Mouse (Mus musculus) stomach, embryonic 16.5 days (tissue): ENCODE measurements around the gene Gpc1. TPM values are rescaled to one million over a fixed set of nuclear protein-coding genes. Genes with fewer than 3 reads are reported as not detected.

Source experiments
- ATAC-seq: fragments of 200-750 bp; cut with Nextera tagmentation; 2 replicates; pipeline ENCODE4 v1.8.0; 2017; ENCODE audit warnings: moderate number of reproducible peaks, moderate TSS enrichment; ENCODE audit not compliant: insufficient read depth, low FRiP score
- H3K27ac ChIP-seq: fragments of 300-500 bp; sonication (generic); 2 replicates; pipeline ENCODE4 v1.5.1; 2014; ENCODE audit warnings: low read length
- H3K27me3 ChIP-seq: fragments of 300-500 bp; sonication (generic); 2 replicates; pipeline ENCODE4 v1.6.1; 2014; ENCODE audit warnings: low read length, control low read depth, mixed read lengths; ENCODE audit not compliant: control insufficient read depth, insufficient read depth
- H3K36me3 ChIP-seq: fragments of 300-500 bp; sonication (generic); 2 replicates; pipeline ENCODE4 v1.6.1; 2014; ENCODE audit warnings: low read length; ENCODE audit not compliant: control insufficient read depth, insufficient read depth
- H3K4me1 ChIP-seq: fragments of 300-500 bp; sonication (generic); 2 replicates; pipeline ENCODE4 v1.6.1; 2014; ENCODE audit warnings: low read length, control low read depth, mixed read lengths; ENCODE audit not compliant: control insufficient read depth, insufficient read depth
- H3K4me2 ChIP-seq: fragments of 300-500 bp; sonication (generic); 2 replicates; pipeline ENCODE4 v1.6.1; 2014; ENCODE audit warnings: low read depth, low read length, mixed read lengths
- H3K4me3 ChIP-seq: fragments of 300-500 bp; sonication (generic); replicated peaks from 2 replicates; pipeline ENCODE4 v1.5.1; 2014; ENCODE audit warnings: mild to moderate bottlenecking, low read length
- H3K9ac ChIP-seq: fragments of 300-500 bp; sonication (generic); 2 replicates; pipeline ENCODE4 v1.6.1; 2014; ENCODE audit warnings: low read length
- H3K9me3 ChIP-seq: fragments of 300-500 bp; sonication (generic); replicated peaks from 2 replicates; pipeline ENCODE4 v1.6.1; 2016; ENCODE audit warnings: low read length, control low read depth; ENCODE audit not compliant: control insufficient read depth
- WGBS: fragments of 180-500 bp; shearing (Covaris S2); extraction: QIAGEN DNeasy Blood & Tissue Kit; methylation state at CpG from one replicate; pipeline ENCODE4 v1.1.7; 2014; 5-methylcytosine and 5-hydroxymethylcytosine counted together
- polyA plus RNA-seq: library from polyadenylated mRNA; unstranded; fragments of >200 nt; fragmentation: Nextera tagmentation; extraction: Ambion mirVana; gene quantifications from 2 replicates; pipeline ENCODE4 v1.2.1, GENCODE M21; 2015

Gpc1 gene
- polyA plus RNA-seq, 1 experiment from 2014 or later = 39.3 TPM

- Histone ChIP-seq H3K9ac (no peak overlapping the region), H3K27me3 (no peaks in the 10 kb centered on the region), H3K4me2 (no peak overlapping the region), H3K4me1 (no peaks in the 10 kb centered on the region), H3K36me3 (no peaks in the 10 kb centered on the region), H3K4me3 (no peak overlapping the region), H3K27ac (no peak overlapping the region), H3K9me3 (no peaks in the 10 kb centered on the region)
- WGBS = 75% methylated on average over 5 of the region's 5 CpGs
- no peak for ATAC-seq
Measured at GRCm38 (mm10) chr1:92799653-92800052, 31.8 kb upstream of the Gpc1 start.

GRCm38 (mm10) chr1:92802362-92802761 lies 29.1 kb upstream of the Gpc1 start:
- Histone ChIP-seq H3K36me3 (no peaks in the 10 kb centered on the region), H3K27me3 (no peaks in the 10 kb centered on the region), H3K4me3 (no peak overlapping the region), H3K27ac (no peak overlapping the region), H3K4me2 (no peak overlapping the region), H3K9me3 (no peaks in the 10 kb centered on the region), H3K4me1 (no peaks in the 10 kb centered on the region), H3K9ac (no peak overlapping the region)
- ATAC-seq = no peak
- WGBS = 93% methylated on average over 1 of the region's 1 CpGs

DNA sequence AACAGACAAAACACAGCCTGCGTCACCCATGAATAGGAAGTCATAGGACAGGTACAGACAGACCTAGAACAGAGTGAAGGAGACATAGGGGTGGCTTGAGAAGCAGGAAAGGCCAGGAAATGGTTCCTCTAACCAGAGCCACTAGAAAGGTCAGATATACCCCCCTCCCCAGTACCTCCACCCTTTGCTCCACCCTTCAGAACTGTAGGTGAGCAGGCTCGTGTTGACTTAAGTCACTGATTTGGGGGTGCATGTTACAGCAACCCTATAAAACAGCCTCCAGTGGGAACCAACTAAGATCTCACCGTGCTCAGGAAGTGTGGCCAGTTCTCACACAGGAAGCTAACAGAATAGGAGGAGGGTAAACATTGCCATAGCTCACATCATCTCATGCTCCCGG lies 28.1 kb upstream of the Gpc1 start:
- no peaks in the 10 kb centered on the region for H3K36me3 ChIP-seq
- H3K27ac ChIP-seq = no peak overlapping the region
- H3K9me3 ChIP-seq = no peaks in the 10 kb centered on the region
- H3K27me3 ChIP-seq = no peaks in the 10 kb centered on the region
- H3K4me2 ChIP-seq = no peak overlapping the region
- H3K4me3 ChIP-seq = no peak overlapping the region
- no peak overlapping the region for H3K9ac ChIP-seq
- no peak for ATAC-seq
- 70% methylated on average over 4 of the region's 4 CpGs for WGBS
- H3K4me1 ChIP-seq = no peaks in the 10 kb centered on the region

DNA sequence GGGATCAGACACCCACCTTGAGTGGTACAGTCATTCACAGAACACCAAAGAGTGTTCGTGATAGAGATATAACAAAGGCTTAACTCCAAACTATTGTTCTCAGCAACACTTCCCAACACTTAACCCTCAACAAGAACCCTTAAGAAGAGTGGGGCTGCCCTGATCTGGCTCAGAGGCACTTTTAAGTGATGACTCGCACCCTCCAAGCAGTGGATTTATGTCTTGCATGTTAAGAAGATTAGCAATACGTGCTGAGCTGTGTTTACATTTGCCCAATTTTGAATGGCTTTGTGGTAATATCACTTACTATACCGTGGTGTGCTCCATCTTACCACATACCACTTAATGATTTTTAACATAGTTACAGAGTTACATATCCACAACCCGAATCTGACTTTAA lies 26.3 kb upstream of the Gpc1 start:
- H3K4me3 ChIP-seq = no peak overlapping the region
- no peaks in the 10 kb centered on the region for H3K27me3 ChIP-seq
- H3K27ac ChIP-seq = no peak overlapping the region
- no peaks in the 10 kb centered on the region for H3K9me3 ChIP-seq
- no peak for ATAC-seq
- no peak overlapping the region for H3K4me2 ChIP-seq
- no peaks in the 10 kb centered on the region for H3K4me1 ChIP-seq
- H3K36me3 ChIP-seq = no peaks in the 10 kb centered on the region
- H3K9ac ChIP-seq = no peak overlapping the region
- WGBS = 60% methylated on average over 5 of the region's 5 CpGs

DNA sequence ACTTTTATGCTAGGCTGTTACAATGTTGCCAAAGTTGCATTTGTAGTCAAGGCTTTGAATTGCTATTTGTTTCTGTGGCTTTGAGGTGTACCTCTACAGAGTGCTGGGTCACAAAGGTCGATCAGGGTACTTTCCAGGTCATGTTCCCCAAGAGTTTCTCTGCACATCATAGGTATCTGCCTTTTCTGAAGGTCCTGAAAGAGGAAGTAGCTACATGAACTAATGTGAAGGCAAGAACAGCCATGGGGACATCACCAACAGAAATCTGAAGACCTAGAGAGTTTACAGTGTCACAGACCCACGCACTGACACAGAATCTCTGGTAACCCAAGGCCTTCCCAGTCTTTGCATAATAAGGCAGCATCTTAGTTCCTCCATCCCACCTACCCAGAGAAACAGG lies 25.6 kb upstream of the Gpc1 start:
- ATAC-seq = no peak
- 63% methylated on average over 2 of the region's 2 CpGs for WGBS
- no peaks in the 10 kb centered on the region for H3K27me3 ChIP-seq
- no peaks in the 10 kb centered on the region for H3K36me3 ChIP-seq
- no peak overlapping the region for H3K4me3 ChIP-seq
- no peak overlapping the region for H3K4me2 ChIP-seq
- H3K9ac ChIP-seq = no peak overlapping the region
- H3K9me3 ChIP-seq = no peaks in the 10 kb centered on the region
- H3K4me1 ChIP-seq = no peaks in the 10 kb centered on the region
- no peak overlapping the region for H3K27ac ChIP-seq

GRCm38 (mm10) chr1:92806720-92807119 lies 24.7 kb upstream of the Gpc1 start:
- Histone ChIP-seq H3K9me3 (no peaks in the 10 kb centered on the region), H3K9ac (no peak overlapping the region), H3K27me3 (no peaks in the 10 kb centered on the region), H3K4me1 (no peaks in the 10 kb centered on the region), H3K36me3 (no peaks in the 10 kb centered on the region), H3K4me2 (no peak overlapping the region), H3K27ac (no peak overlapping the region), H3K4me3 (no peak overlapping the region)
- WGBS = 70% methylated on average over 3 of the region's 3 CpGs
- no peak for ATAC-seq

- Histone ChIP-seq H3K36me3 (no peaks in the 10 kb centered on the region), H3K27ac (no peak overlapping the region), H3K4me2 (no peak overlapping the region), H3K4me1 (no peaks in the 10 kb centered on the region; the same call in 1 of the 2 replicates), H3K9ac (no peak overlapping the region), H3K27me3 (no peaks in the 10 kb centered on the region), H3K4me3 (no peak overlapping the region), H3K9me3 (no peaks in the 10 kb centered on the region)
- WGBS = 72% methylated on average over 4 of the region's 4 CpGs
- ATAC-seq = no peak
Measured at GRCm38 (mm10) chr1:92809621-92810020, 21.8 kb upstream of the Gpc1 start.

DNA sequence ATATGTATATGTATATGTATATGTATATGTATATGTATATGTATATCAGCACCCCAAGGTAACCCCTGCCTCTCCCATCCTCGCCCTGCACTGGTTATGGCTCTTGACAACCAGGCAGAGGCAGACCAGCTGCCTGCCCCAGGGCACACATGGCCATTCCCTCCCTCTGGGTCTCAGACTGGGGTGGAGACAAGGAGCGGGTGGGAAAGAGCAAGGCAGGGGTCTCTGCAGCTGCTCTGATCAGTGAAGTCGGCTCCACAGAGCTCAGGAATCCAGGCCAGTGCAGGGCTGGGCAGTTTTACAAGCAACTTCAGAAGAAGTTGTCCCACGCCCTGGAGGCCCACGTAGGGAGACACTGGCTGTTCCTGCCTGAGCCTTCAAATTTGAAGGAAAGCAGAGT lies 17.1 kb upstream of the Gpc1 start:
- peak; percentile 57 for ATAC-seq
- H3K36me3 ChIP-seq = no peaks in the 10 kb centered on the region
- peak overlapping the region; percentile 7; the same call in 1 of the 2 replicates for H3K27ac ChIP-seq
- no peaks in the 10 kb centered on the region; the same call in 1 of the 2 replicates for H3K4me1 ChIP-seq
- H3K9me3 ChIP-seq = no peaks in the 10 kb centered on the region
- WGBS = 46% methylated on average over 5 of the region's 5 CpGs
- H3K4me2 ChIP-seq = no peak overlapping the region
- no peak overlapping the region for H3K4me3 ChIP-seq
- no peak overlapping the region for H3K9ac ChIP-seq
- no peaks in the 10 kb centered on the region for H3K27me3 ChIP-seq

DNA sequence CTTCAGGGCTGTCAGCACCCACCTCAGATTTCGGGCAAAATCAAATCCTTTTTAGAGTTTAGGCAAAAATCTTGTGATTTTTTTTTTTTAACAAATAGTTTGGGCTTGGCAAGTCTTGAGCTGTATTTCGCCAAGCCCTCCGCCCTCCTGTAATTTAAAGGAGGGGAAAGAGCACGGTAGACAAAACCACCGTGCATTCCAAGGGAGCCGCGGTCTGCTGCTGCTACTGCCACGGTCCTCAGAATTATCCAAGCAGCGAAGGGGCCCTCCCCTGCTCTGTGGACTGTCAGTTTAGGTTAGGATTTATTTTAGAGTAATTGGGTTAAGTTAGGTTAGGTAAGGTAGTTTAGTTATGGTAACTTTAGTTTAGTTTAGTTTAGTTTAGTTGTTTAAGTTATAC lies 16.3 kb upstream of the Gpc1 start:
- no peaks in the 10 kb centered on the region for H3K9me3 ChIP-seq
- WGBS = 48% methylated on average over 9 of the region's 9 CpGs
- H3K9ac ChIP-seq = no peak overlapping the region
- H3K36me3 ChIP-seq = no peaks in the 10 kb centered on the region
- no peaks in the 10 kb centered on the region; the same call in 1 of the 2 replicates for H3K4me1 ChIP-seq
- peak overlapping the region; percentile 7; the same call in 1 of the 2 replicates for H3K27ac ChIP-seq
- H3K27me3 ChIP-seq = no peaks in the 10 kb centered on the region
- H3K4me3 ChIP-seq = no peak overlapping the region
- H3K4me2 ChIP-seq = no peak overlapping the region
- ATAC-seq = no peak
